Mouse (Mus musculus): ENCODE results near the gene Usp47.

Usp47 gene

DNA sequence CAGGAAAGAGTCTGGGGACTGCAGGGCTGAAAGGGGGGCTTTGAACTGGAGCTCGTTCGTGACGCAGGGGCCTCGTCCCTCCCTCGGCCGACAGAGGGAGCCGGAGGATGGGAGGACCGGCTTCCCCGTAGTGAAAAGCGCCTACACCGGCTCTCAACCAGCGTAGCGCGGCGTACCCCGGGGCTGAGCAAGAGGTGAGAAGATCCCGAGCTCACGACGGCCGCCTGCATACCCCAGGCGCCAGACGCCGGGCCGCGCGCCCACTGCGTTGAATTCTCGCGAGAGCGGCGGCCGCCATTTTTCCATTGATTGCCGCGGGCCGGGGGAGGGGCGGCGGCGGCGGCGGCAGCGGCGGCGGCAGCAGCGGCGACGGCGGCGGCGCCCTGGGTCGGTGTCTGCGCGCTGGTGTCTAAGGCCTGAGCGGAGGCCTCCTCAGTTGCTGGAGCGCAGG lies at the start of gene Usp47:
Gene Usp47 (plus strand): TSS at position 355 of the 451 bp plus-strand sequence.
- in situ Hi-C loops (cut with MboI, MseI) = no loop called here

DNA sequence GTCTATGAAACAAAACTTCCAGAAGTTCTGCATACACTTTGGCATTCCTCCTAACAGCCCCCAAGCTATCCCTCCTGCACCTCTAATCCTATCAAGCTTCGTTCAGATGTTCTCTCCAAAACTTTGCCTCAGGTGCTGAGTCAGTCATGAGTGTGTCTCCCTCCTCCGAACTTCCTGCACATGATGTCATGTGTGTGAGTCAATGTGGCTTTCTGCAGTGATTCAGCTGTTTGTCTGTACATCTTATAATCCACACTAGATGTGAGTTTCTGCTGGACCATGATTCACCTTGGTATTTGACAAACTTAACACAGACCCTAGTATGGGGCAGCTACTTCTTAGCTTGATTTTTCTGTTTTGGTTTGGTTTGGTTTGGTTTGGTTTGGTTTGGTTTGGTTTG lies 46.9 kb upstream of the Usp47 start:
- in situ Hi-C loops (cut with MboI, MseI) = no loop called here

- in situ Hi-C loops (cut with MboI, MseI) = no loop called here
These were observed 45.4 kb upstream of the Usp47 start for GRCm38 (mm10) chr7:111977871-111978270.

GRCm38 (mm10) chr7:111982296-111982695 lies 41.0 kb upstream of the Usp47 start:
- in situ Hi-C loops (cut with MboI, MseI) = no loop called here

GRCm38 (mm10) chr7:111984530-111984929 lies 38.8 kb upstream of the Usp47 start:
- in situ Hi-C loops (cut with MboI, MseI) = no loop called here

DNA sequence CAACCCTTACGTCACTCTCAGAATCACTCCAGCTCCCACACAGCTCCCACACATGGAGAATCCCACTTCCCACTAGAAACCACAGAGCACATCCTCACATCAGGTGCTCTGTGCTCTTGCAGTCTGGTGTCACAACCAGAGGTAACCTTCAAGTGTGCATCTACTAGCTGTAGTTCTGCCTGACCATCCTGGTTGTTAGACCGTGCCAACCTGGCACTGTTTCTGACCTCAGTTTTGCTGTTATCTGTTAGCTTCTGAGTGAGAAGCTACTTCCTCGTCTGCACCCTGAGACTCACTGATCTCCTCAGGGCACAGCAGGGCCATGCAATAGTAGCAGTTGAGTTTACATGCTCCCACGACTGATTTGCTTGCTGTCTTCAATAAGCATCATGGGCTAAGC lies 38.0 kb upstream of the Usp47 start:
- in situ Hi-C loops (cut with MboI, MseI) = loop anchor here (5.0 kb wide), 1 partner anchor 272 kb away; no protein-coding TSS in a partner anchor

GRCm38 (mm10) chr7:111986906-111987305 lies 36.4 kb upstream of the Usp47 start:
- in situ Hi-C loops (cut with MboI, MseI) = loop anchor here (5.0 kb wide), 1 partner anchor 270 kb away; no protein-coding TSS in a partner anchor

GRCm38 (mm10) chr7:111997441-111997840 lies 25.9 kb upstream of the Usp47 start:
- in situ Hi-C loops (cut with MboI, MseI) = no loop called here

GRCm38 (mm10) chr7:111998446-111999004 lies 24.8 kb upstream of the Usp47 start:
- in situ Hi-C loops (cut with MboI, MseI) = no loop called here

DNA sequence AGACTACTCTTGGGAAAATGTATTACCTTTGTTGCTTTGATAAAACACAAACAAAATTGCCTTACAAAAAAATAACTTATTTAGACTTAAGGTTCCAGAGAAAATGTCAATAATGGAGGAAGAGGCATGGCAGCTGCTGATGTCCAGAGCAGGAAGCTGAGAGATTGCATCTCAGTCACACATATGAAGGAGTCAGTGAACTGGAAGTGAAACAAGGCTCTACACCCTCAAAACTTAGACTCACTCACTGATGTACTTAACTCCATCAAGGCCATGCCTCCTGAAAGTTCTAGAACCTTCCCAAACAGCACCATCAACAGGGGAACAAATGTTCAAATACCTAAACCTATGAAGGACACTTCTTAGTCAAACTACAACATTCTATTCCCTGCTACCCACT lies 23.9 kb upstream of the Usp47 start:
- in situ Hi-C loops (cut with MboI, MseI) = no loop called here

DNA sequence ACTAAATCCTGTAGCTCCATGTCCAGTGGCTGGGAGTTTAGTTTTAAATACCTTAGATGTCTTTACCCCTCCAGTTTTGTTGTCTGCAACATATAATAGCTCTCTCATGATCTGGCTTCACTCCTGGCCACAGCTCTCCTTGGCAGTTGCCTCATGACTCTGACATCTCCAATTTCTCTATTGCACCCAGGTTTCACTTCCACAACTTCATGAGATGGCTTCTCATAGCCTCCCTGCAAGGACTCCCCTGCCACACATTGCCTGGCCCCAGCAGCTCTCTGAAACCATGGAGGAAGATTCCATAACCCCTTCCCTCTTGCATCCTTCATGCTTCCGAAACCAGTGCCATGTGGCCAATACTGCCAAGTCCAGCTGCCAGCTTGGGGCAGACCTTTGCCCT lies 23.1 kb upstream of the Usp47 start:
- in situ Hi-C loops (cut with MboI, MseI) = no loop called here

- in situ Hi-C loops (cut with MboI, MseI) = no loop called here
These were observed 12.8 kb upstream of the Usp47 start for GRCm38 (mm10) chr7:112010511-112010910.

DNA sequence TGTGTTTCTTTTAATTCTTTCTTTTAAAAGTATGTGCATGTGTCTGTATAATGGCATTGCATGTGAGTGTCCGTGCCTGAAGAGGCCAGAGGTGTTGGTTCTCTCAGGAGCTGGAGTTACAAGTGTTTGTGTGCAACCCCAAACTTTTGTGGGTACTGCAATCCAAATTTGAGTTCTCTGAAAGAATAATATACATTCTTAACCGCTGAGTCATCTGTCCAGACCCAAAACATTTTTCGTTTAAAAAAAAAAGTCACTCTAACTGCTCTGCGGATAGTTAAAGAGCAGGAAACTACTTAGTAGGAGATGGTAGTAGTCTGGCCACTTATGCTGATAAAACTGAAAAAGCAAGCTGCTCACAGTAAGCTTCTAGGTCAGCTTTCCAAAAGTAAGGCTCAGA lies 12.3 kb upstream of the Usp47 start:
- in situ Hi-C loops (cut with MboI, MseI) = no loop called here

DNA sequence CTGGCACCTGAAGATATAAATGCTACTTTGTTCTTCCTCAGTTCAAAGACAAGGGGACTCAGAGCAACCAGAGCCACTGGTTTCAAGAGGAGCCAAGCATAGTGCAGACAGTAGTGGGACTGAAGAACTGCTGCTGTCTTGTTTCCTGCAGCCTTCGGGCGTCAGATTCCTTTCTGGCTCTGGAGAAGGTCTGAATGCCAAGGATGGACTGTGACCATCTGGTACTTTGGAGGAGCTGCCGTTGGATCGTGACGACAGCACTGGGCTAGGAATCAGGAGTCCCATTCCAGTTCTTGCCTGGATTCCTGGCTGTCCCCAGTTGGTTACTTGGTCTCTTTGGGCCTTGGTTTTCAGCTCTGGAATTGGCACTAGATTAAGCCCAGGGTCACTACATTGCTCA lies 11.2 kb upstream of the Usp47 start:
- in situ Hi-C loops (cut with MboI, MseI) = no loop called here

DNA sequence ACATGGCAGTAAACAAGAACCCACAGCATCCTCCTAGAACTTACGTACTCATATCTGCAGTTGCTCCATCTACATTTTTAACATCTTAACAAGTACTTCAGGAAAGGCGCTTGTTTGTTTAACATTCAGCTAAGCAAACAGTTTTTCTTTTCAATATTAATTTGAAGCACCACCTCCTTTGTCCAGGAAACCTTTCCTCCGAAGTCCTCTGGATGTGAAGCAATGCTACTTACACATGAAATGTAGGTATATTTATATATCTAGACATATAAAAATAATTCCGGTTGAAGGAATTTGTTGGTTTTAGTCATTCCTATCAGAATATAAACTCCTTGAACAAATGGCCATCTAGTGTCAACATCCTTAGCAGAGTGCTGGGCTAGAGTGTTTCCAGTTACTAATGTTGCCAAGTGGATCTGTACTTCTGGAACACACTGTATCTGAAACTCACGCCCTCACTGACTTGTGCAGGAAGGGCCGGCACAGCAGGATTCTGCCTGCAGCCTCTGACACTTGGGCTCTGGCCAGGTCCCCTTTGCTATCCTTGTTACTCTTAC lies 10.6 kb upstream of the Usp47 start:
- in situ Hi-C loops (cut with MboI, MseI) = no loop called here

GRCm38 (mm10) chr7:112014148-112014547 lies 9.2 kb upstream of the Usp47 start:
- in situ Hi-C loops (cut with MboI, MseI) = no loop called here

DNA sequence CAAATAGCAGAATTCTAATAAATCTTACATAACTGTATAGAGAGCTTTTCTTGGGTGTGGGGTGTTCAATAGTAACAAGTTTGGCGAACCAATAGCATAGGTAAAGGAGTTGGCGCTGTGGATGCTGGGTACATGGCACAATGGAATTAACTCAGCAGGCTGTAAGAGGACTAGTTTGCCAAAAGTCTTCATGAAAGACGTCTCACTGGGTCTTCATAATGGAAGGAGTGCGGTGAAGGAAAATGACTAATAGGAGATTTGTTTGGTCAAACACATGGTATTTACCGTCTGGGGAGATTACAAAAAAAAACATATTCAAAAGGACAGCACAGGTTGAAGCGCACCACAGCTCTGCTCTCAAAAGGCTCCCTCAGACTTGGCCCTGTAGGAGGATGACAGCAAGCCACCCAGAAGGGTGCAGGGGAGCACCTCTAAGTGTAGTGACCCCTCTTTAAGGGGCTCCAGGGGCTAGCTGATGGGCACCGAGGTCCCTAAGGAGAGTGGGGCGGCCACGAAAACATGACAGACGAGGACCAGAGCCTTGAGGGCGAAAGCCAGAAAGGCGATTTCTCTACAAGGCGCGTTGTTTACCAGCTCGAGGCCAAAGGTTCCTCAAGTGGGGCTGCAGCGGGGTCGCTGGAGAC lies 676 bp upstream of the Usp47 start:
- in situ Hi-C loops (cut with MboI, MseI) = no loop called here

- in situ Hi-C loops (cut with MboI, MseI) = no loop called here
These were observed 519 bp downstream of the Usp47 start for GRCm38 (mm10) chr7:112023601-112024445.

GRCm38 (mm10) chr7:112024446-112024730 lies 1.1 kb downstream of the Usp47 start:
- in situ Hi-C loops (cut with MboI, MseI) = no loop called here

DNA sequence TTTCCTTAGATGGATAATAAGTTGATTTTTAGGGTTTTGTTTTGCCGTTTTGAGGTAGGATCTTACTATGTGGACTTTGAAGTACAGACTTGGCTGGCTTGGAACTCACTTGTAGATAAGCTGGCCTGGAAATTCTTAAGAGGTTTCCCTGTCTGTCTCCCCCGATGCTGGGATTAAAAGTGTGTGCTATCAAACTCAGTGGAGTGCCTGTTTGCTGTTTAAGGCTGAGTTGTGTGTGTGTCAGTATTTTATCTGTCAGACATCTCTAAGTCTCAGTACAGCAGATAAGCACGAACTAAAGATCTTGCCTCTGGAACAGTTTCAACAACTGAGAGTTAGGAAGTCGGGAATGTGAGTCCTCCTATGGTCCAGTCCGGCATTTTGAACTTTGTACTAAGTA lies 1.6 kb downstream of the Usp47 start:
- in situ Hi-C loops (cut with MboI, MseI) = no loop called here

GRCm38 (mm10) chr7:112030594-112030993 lies 7.3 kb downstream of the Usp47 start:
- in situ Hi-C loops (cut with MboI, MseI) = no loop called here

DNA sequence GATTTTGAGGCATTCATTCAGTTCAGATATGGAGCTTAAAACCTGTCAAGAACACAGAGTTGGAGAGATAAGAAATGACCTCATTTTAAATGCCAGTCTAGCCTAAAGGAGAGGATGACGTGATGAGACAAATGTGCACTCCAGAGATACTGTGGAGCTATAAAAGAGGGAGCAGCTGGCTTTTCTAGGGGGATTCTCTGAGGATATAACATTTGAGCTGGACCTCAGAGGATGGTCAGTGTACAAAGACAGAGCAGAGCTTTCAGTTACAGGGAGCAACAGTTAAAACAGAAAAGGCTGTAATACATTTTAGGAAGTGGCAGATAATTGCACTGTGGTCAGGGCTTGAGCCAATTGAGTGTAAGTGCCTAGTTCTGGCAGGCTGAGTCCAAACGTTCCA lies 12.5 kb downstream of the Usp47 start:
- in situ Hi-C loops (cut with MboI, MseI) = no loop called here

DNA sequence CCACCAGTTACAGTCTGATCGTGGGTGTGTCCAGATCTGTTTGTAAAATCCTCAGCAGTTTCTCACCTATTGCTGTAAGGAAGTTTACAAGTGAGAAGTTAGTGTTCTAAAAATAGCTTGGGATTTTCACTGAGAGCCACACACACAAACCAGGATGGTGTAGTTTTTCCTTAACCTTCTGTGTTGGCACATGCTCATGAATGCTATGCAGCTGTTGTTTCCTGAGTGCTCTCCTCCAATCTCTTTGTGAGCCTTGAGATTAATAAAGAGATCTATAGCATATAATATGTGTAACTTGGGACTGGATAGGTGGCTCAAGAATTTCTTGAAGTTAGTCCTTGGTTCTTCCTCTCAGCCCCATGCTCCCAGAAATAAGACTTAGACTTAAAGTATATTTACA lies 13.3 kb downstream of the Usp47 start:
- in situ Hi-C loops (cut with MboI, MseI) = no loop called here
